Mouse (Mus musculus) forebrain, embryonic 13.5 days (tissue): ENCODE results near the gene Mrnip. TPM values are rescaled to one million over a fixed set of nuclear protein-coding genes. Genes with fewer than 3 reads are reported as not detected.

ENCODE experiments used
- ATAC-seq: fragments of 200-750 bp; cut with Nextera tagmentation; 2 replicates; pipeline ENCODE4 v1.8.0; 2017
- H3K27ac ChIP-seq: fragments of 300-500 bp; sonication (generic); 2 replicates; pipeline ENCODE4 v1.5.1; 2015; ENCODE audit warnings: inconsistent platforms, mild to moderate bottlenecking, moderate library complexity
- H3K27me3 ChIP-seq: fragments of 300-500 bp; sonication (generic); 2 replicates; pipeline ENCODE4 v1.6.1; 2015; ENCODE audit warnings: mild to moderate bottlenecking, inconsistent platforms
- H3K36me3 ChIP-seq: fragments of 300-500 bp; sonication (generic); 2 replicates; pipeline ENCODE4 v1.6.1; 2015; ENCODE audit warnings: mild to moderate bottlenecking, inconsistent platforms; ENCODE audit not compliant: poor library complexity, severe bottlenecking
- H3K4me1 ChIP-seq: fragments of 300-500 bp; sonication (generic); 2 replicates; pipeline ENCODE4 v1.6.1; 2015; ENCODE audit warnings: inconsistent platforms
- H3K4me2 ChIP-seq: fragments of 300-500 bp; sonication (generic); 2 replicates; pipeline ENCODE4 v1.6.1; 2015; ENCODE audit warnings: inconsistent platforms, mild to moderate bottlenecking, moderate library complexity
- H3K4me3 ChIP-seq: fragments of 300-500 bp; sonication (generic); 2 replicates; pipeline ENCODE4 v1.5.1; 2015; ENCODE audit warnings: mild to moderate bottlenecking, inconsistent platforms
- H3K9ac ChIP-seq: fragments of 300-500 bp; sonication (generic); 2 replicates; pipeline ENCODE4 v1.6.1; 2015; ENCODE audit warnings: mild to moderate bottlenecking, inconsistent platforms
- H3K9me3 ChIP-seq: fragments of 300-500 bp; sonication (generic); replicated peaks from 2 replicates; pipeline ENCODE4 v1.6.1; 2016; ENCODE audit warnings: inconsistent platforms
- WGBS: fragments of 180-500 bp; shearing (Covaris S2); methylation state at CpG from one replicate; pipeline ENCODE4 v1.1.7; 2015; 5-methylcytosine and 5-hydroxymethylcytosine counted together
- polyA plus RNA-seq: library from polyadenylated mRNA; unstranded; fragments of >200 nt; fragmentation: Nextera tagmentation; extraction: Ambion mirVana; gene quantifications from 2 replicates; pipeline ENCODE4 v1.2.1, GENCODE M21; 2015

Gene Mrnip
- polyA plus RNA-seq, 1 experiment from 2014 or later: 24.0 TPM

DNA sequence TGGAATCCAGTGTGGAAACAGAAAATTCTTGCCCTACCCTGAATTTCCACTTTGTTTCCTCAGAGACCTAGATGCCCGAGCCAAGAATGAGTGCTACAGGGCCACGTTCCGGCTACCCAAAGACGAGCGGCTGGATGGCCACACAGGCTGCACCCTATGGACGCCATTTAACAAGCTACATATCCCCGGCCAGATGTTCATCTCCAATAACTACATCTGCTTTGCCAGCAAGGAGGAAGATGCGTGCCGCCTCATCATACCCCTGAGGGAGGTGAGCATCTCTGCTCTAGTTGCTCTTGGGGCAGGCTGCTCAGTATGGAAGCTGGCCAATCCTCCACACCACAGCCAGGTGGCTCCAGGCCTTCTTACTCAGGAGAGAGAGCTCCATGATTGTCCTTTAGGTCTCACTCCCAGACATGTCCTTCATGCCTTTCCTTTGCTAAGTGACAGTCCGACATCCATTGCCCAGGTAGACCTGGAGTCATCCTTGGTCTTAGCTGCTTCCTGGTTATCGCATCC, 26.2 kb upstream of the Mrnip start:
- Histone ChIP-seq H3K9ac (no peak overlapping the region), H3K36me3 (peaks cover 94% of the 10 kb centered on the region), H3K4me3 (no peak overlapping the region), H3K4me2 (no peak overlapping the region), H3K27me3 (no peaks in the 10 kb centered on the region), H3K4me1 (no peaks in the 10 kb centered on the region), H3K9me3 (no peaks in the 10 kb centered on the region), H3K27ac (no peak overlapping the region)
- WGBS: 94% methylated on average over 11 of the region's 11 CpGs
- ATAC-seq: no peak

DNA sequence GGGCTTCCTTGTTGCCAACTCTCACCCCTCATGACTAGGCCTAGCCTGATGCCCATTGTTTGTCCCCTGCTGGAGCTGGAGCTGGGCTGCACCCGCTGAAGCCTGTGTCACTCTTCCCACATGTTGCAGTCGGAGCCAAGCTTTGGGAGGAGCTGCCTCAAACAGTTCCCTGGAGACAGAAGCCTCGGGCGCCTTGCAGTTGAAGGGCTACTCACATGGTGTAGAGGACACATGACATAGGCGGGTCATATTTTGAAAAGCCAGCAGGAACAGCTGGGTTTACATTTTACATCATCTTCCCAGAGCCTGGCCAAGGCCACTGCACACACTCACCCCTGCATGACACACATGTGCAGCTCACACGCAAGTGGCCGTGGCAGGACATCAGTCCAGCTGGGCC, 25.0 kb upstream of the Mrnip start:
- H3K9ac ChIP-seq: no peak overlapping the region
- no peaks in the 10 kb centered on the region for H3K9me3 ChIP-seq
- 86% methylated on average over 7 of the region's 7 CpGs for WGBS
- no peaks in the 10 kb centered on the region for H3K27me3 ChIP-seq
- H3K4me1 ChIP-seq: no peaks in the 10 kb centered on the region
- H3K36me3 ChIP-seq: peaks cover 94% of the 10 kb centered on the region
- H3K4me3 ChIP-seq: no peak overlapping the region
- no peak overlapping the region for H3K4me2 ChIP-seq
- H3K27ac ChIP-seq: no peak overlapping the region
- no peak for ATAC-seq

DNA sequence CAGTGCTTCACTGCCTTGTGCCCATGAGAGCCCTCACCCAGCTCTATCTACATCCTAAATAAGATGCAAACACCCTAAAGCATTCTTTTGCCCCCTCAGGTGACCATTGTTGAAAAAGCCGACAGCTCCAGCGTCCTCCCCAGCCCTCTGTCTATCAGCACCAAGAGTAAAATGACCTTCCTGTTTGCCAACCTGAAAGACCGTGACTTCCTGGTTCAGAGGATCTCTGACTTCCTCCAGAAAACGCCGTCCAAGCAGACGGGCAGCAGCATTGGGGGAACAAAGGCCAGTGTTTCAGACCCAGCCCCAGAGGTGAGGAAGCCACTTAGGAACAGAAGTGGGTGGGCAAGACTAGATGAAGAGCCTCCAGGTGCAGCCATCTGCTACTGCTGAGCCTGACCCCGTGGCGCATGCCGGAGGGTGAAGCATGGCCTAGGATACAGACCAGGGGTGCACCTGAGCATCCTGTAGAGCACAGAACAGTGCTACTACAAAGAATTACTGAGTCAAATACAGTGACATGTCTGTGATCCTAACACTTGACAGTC, 24.6 kb upstream of the Mrnip start:
- no peaks in the 10 kb centered on the region for H3K4me1 ChIP-seq
- no peaks in the 10 kb centered on the region for H3K9me3 ChIP-seq
- H3K27ac ChIP-seq: no peak overlapping the region
- H3K4me2 ChIP-seq: no peak overlapping the region
- peaks cover 98% of the 10 kb centered on the region for H3K36me3 ChIP-seq
- no peak overlapping the region for H3K4me3 ChIP-seq
- no peaks in the 10 kb centered on the region for H3K27me3 ChIP-seq
- no peak for ATAC-seq
- WGBS: 93% methylated on average over 9 of the region's 9 CpGs
- no peak overlapping the region for H3K9ac ChIP-seq

DNA sequence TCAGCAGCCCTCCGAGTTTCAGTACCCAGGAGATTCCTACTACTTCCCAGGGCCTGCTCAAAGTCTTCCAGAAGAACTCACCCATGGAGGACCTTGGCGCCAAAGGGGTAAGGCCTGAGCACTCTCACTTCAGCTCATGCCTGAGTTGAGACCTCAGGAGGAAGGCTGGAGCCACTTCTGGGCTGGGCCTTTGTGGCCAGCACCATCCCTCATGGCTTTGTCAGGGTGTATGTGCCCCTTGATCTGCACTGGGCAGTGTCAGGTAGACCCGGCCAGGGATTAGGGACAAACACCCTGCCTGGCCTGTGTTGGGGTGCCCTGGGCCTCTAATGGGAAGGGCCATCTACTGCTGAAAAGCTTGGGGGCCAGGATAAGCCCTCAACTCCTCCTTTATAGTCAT, 22.9 kb upstream of the Mrnip start:
- WGBS: 83% methylated on average over 3 of the region's 3 CpGs
- H3K4me3 ChIP-seq: no peak overlapping the region
- no peaks in the 10 kb centered on the region for H3K27me3 ChIP-seq
- H3K9ac ChIP-seq: no peak overlapping the region
- no peak overlapping the region for H3K4me2 ChIP-seq
- H3K36me3 ChIP-seq: peaks cover 98% of the 10 kb centered on the region
- no peak for ATAC-seq
- no peak overlapping the region for H3K27ac ChIP-seq
- no peaks in the 10 kb centered on the region for H3K4me1 ChIP-seq
- H3K9me3 ChIP-seq: no peaks in the 10 kb centered on the region

DNA sequence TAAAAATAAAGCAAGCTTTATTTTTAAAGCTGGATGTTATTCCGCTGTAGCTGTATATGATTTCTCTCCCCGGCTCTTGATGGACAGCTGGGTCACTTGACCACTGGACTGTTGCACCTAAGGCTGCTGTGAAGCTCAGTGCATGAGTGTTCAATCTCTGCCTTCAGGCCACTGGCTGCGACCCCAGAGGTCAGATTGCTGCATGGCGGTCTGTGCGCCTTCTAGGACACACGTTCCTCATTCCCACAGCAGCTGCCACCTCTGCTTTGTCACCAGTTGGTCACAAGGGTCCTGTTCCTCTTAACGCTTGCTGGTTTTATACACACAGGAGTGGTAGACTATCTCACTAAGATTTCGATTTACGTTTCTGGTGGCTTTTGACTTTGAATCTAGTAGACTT, 20.1 kb upstream of the Mrnip start:
- 88% methylated on average over 9 of the region's 9 CpGs for WGBS

DNA sequence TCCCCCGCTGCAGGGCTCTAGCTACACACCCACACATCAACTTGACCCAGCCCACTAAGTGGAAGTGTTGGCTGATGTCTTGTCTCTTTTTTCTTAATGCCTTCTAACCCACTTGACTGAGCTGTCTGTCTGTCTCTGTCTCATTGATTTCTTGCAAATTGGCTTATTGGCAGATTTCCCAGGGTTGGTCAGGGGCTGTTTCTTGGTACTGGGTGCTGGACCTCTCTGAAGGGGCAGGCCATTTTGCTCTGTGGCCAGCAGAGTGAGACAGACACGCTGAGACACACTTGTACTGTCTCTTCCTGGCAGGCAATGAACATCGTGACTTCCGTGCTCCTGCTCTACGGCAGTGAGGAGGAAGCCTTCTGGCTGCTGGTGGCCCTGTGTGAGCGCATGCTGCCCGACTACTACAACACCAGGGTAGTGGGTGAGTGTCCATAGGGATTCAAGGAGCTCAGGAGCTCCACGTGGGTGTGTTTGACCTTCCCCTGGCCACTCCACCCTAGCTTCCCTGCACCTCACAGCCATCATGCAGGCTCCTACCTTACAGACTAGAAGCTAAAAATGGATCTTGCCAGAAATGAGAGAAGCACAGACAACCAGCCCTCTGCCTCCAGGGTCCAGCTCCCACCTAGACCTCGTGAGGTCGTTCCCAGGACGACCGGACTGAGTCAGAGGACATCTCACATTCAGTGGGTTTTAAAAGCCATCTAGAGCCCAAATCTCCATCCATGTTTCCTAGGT, 19.3 kb upstream of the Mrnip start:
- Histone ChIP-seq H3K27me3 (no peaks in the 10 kb centered on the region), H3K4me3 (no peak overlapping the region), H3K36me3 (peaks cover 100% of the 10 kb centered on the region), H3K4me1 (no peaks in the 10 kb centered on the region), H3K27ac (no peak overlapping the region), H3K9ac (no peak overlapping the region), H3K9me3 (no peaks in the 10 kb centered on the region), H3K4me2 (no peak overlapping the region)
- WGBS: 92% methylated on average over 12 of the region's 12 CpGs
- no peak for ATAC-seq

More for the DNA sequence above, 20.1 kb upstream of the Mrnip start:
- no peaks in the 10 kb centered on the region for H3K9me3 ChIP-seq
- H3K9ac ChIP-seq: no peak overlapping the region
- ATAC-seq: no peak
- H3K27ac ChIP-seq: no peak overlapping the region
- H3K36me3 ChIP-seq: peaks cover 100% of the 10 kb centered on the region
- H3K4me2 ChIP-seq: no peak overlapping the region
- no peaks in the 10 kb centered on the region for H3K27me3 ChIP-seq
- H3K4me1 ChIP-seq: no peaks in the 10 kb centered on the region
- H3K4me3 ChIP-seq: no peak overlapping the region

DNA sequence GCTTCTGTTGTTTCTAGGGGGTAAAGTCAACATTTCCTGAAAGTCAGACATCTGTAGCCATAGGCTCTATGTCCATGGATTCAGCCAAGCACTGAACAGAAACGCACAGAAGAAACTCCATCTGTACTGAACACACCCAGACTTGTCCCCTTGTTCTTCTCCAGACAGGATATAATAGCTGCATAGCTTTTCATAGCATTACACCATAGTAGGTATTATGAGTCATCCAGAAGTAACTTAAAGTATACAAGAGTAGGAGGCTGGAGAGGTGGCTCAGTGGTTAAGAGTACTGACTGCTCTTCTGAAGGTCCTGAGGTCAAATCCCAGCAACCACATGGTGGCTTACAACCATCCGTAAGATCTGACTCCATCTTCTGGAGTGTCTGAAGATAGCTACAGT, 18.5 kb upstream of the Mrnip start:
- H3K27ac ChIP-seq: no peak overlapping the region
- ATAC-seq: no peak

DNA sequence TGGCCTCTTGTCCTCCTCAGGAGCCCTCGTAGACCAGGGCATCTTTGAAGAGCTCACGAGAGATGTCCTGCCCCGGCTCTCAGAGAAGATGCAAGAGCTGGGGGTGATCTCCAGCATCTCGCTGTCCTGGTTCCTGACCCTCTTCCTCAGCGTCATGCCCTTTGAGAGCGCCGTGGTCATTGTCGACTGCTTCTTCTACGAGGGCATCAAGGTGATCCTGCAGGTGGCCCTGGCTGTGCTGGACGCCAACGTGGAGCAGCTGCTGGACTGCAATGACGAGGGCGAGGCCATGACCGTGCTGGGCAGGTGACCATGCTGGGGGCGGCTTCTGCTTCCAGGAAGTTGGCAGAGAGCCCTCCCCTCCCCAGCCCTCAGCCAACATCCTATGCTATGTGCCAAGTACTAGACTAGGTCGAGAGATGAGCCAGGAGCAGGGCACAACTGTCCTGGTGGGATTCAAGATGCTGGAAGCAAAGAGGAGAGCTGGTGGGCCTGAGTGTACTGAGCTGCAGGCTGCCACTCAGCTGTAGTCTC, 17.5 kb upstream of the Mrnip start:
- H3K36me3 ChIP-seq: peaks cover 100% of the 10 kb centered on the region
- no peaks in the 10 kb centered on the region for H3K4me1 ChIP-seq
- no peak overlapping the region for H3K4me3 ChIP-seq
- ATAC-seq: no peak
- no peaks in the 10 kb centered on the region for H3K9me3 ChIP-seq
- no peak overlapping the region for H3K27ac ChIP-seq
- no peak overlapping the region for H3K4me2 ChIP-seq
- H3K9ac ChIP-seq: no peak overlapping the region
- H3K27me3 ChIP-seq: no peaks in the 10 kb centered on the region
- WGBS: 92% methylated on average over 16 of the region's 16 CpGs

More for the DNA sequence above, 18.5 kb upstream of the Mrnip start:
- Histone ChIP-seq H3K4me2 (no peak overlapping the region), H3K9me3 (no peaks in the 10 kb centered on the region), H3K4me3 (no peak overlapping the region), H3K9ac (no peak overlapping the region), H3K36me3 (peaks cover 100% of the 10 kb centered on the region), H3K27me3 (no peaks in the 10 kb centered on the region), H3K4me1 (no peaks in the 10 kb centered on the region)
- WGBS: 92% methylated on average over 2 of the region's 2 CpGs

DNA sequence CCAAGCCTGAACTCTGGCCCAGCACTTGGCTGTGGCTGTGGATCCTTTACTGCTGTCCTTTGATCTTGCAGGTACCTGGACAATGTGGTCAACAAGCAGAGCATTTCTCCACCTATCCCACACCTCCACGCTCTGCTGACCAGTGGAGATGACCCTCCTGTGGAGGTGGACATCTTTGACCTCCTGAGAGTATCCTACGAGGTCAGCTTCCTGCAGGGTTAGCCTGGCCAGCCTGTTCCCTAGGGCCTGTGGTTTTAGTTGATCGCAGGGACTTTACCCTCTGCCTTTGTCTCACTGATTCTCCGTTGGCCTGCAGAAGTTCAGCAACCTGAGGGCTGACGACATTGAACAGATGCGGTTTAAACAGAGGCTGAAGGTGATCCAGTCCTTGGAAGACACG, 15.9 kb upstream of the Mrnip start:
- Histone ChIP-seq H3K9ac (no peak overlapping the region), H3K27ac (no peak overlapping the region), H3K36me3 (peaks cover 99% of the 10 kb centered on the region), H3K9me3 (no peaks in the 10 kb centered on the region), H3K4me3 (no peak overlapping the region), H3K4me1 (no peaks in the 10 kb centered on the region), H3K4me2 (no peak overlapping the region), H3K27me3 (no peaks in the 10 kb centered on the region)
- 95% methylated on average over 7 of the region's 7 CpGs for WGBS
- no peak for ATAC-seq

DNA sequence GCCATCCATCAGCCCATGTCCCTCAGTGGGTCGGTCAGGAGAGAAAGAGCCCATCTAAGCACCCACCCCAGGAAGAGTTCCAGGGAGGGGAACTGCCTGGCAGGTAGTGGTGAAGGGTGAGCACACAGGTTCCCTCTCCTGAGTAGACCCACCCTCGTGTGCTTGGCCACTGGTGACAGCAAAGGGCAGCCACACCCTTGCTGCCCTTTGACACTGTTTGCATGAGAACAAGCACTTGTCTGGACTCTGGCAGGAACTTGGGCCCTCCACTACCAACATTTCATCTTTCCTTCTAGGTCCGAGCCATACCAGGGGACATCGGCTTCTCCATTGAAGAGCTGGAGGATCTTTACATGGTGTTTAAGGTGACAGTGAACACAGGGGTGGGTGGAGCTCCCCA, 14.9 kb upstream of the Mrnip start:
- 77% methylated on average over 4 of the region's 4 CpGs for WGBS
- no peak overlapping the region for H3K27ac ChIP-seq
- H3K9me3 ChIP-seq: no peaks in the 10 kb centered on the region
- no peak overlapping the region for H3K4me2 ChIP-seq
- H3K27me3 ChIP-seq: no peaks in the 10 kb centered on the region
- peaks cover 99% of the 10 kb centered on the region for H3K36me3 ChIP-seq
- no peak for ATAC-seq
- H3K4me3 ChIP-seq: no peak overlapping the region
- H3K9ac ChIP-seq: no peak overlapping the region
- H3K4me1 ChIP-seq: no peaks in the 10 kb centered on the region

DNA sequence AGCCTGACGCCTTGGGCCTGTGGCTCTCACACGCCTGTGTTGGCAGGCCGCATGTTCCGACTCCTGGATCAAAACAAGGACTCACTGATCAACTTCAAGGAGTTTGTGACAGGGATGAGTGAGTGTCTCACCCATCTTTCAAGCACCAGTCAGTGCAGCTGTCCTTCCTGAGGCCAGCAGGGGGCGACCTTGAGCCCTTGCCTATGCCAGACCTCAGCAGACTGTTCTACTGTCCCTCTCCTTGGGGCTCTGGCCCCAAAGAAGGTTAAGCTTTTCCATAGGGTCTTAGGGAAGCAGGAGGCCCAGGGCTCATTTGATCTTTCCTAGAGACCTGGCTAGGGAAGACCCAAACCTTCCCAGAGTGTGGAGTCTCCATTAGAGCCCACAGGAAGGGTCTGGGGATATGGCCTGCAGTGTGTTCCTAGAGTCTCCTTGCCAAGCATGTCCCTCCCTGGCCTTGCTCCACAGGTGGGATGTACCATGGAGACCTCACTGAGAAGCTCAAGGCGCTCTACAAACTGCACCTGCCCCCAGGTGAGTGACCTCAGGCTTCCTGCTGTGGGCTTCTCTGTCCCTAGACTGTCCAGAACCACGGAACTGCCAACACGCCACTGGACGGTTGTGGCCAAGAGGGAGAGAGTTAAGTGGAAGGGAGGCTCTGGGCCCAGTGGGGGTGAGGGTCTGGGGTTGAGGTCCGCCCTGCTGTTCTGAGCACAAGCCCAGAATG, 12.5 kb upstream of the Mrnip start:
- Histone ChIP-seq H3K27me3 (no peaks in the 10 kb centered on the region), H3K4me1 (no peaks in the 10 kb centered on the region), H3K9me3 (no peaks in the 10 kb centered on the region), H3K36me3 (peaks cover 90% of the 10 kb centered on the region), H3K27ac (no peak overlapping the region), H3K4me2 (no peak overlapping the region), H3K9ac (no peak overlapping the region), H3K4me3 (no peak overlapping the region)
- peak; percentile 50; the same call in 1 of the 2 replicates for ATAC-seq
- WGBS: 66% methylated on average over 10 of the region's 10 CpGs

DNA sequence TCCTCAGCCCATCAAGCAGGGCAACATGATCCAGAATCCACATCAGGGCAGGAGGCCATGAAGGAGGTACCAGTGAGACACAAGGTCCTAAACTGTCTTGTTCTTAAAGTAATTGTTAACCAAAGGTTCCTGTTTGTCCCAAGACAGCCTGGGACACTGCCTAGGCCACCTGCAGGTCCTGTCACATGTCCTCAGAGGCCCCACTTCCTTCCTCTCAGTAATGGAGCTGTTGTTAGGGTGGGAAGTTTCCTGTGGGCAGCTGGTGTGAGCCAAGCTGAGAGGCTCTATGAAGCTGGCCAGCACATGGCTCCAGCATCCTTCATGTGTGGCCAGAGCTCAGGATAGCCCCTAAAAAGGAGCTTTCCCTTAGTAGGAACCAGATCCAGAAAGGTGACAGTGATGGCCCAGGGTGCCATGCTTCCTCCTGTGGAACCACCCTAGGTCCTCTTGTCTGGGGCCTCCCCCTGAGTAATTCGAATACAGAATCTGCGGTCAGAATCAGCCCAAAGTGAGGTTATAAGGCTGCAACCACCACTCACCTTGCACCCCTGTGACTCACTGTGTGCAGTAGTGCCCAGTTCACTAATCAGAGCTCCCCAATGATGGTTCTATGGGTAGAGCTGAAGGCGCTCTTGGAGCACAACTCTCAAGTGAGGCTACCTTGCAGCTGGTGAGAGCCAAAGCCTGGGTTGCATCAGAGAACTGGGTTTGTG, 11.8 kb upstream of the Mrnip start:
- no peak overlapping the region for H3K9ac ChIP-seq
- peaks cover 86% of the 10 kb centered on the region for H3K36me3 ChIP-seq
- no peak overlapping the region for H3K4me2 ChIP-seq
- H3K27ac ChIP-seq: no peak overlapping the region
- no peaks in the 10 kb centered on the region for H3K27me3 ChIP-seq
- WGBS: 97% methylated on average over 3 of the region's 3 CpGs
- H3K4me3 ChIP-seq: no peak overlapping the region
- ATAC-seq: no peak
- H3K4me1 ChIP-seq: no peaks in the 10 kb centered on the region
- H3K9me3 ChIP-seq: no peaks in the 10 kb centered on the region
